Mouse (Mus musculus) lung, embryonic 15.5 days (tissue): Measurements from ENCODE around the gene Preb. TPM values are rescaled to one million over a fixed set of nuclear protein-coding genes. Genes with fewer than 3 reads are reported as not detected.

Source experiments
- ATAC-seq: fragments of 200-750 bp; cut with Nextera tagmentation; 2 replicates; pipeline ENCODE4 v1.8.0; 2017; ENCODE audit warnings: moderate number of reproducible peaks, borderline replicate concordance; ENCODE audit not compliant: low FRiP score, low TSS enrichment; ENCODE audit errors: extremely low read depth
- H3K27ac ChIP-seq: fragments of 300-500 bp; sonication (generic); 2 replicates; pipeline ENCODE4 v1.5.1; 2015; ENCODE audit warnings: moderate library complexity, mild to moderate bottlenecking, inconsistent platforms
- H3K27me3 ChIP-seq: fragments of 300-500 bp; sonication (generic); 2 replicates; pipeline ENCODE4 v1.6.1; 2015; ENCODE audit warnings: inconsistent platforms
- H3K36me3 ChIP-seq: fragments of 300-500 bp; sonication (generic); 2 replicates; pipeline ENCODE4 v1.6.1; 2015; ENCODE audit warnings: inconsistent platforms
- H3K4me1 ChIP-seq: fragments of 300-500 bp; sonication (generic); 2 replicates; pipeline ENCODE4 v1.6.1; 2015; ENCODE audit warnings: inconsistent platforms
- H3K4me2 ChIP-seq: fragments of 300-500 bp; sonication (generic); 2 replicates; pipeline ENCODE4 v1.6.1; 2015; ENCODE audit warnings: inconsistent platforms, mild to moderate bottlenecking, moderate library complexity
- H3K4me3 ChIP-seq: fragments of 300-500 bp; sonication (generic); 2 replicates; pipeline ENCODE4 v1.5.1; 2015; ENCODE audit warnings: mild to moderate bottlenecking, inconsistent platforms
- H3K9ac ChIP-seq: fragments of 300-500 bp; sonication (generic); 2 replicates; pipeline ENCODE4 v1.6.1; 2015; ENCODE audit warnings: inconsistent platforms
- H3K9me3 ChIP-seq: fragments of 300-500 bp; sonication (generic); 2 replicates; pipeline ENCODE4 v1.6.1; 2016; ENCODE audit warnings: inconsistent platforms
- WGBS: fragments of 180-500 bp; shearing (Covaris S2); methylation state at CpG from one replicate; pipeline ENCODE4 v1.1.7; 2015; 5-methylcytosine and 5-hydroxymethylcytosine counted together
- polyA plus RNA-seq: library from polyadenylated mRNA; unstranded; fragments of >200 nt; fragmentation: Nextera tagmentation; extraction: Ambion mirVana; gene quantifications from 2 replicates; pipeline ENCODE4 v1.2.1, GENCODE M21; 2015

Preb gene
- polyA plus RNA-seq, 1 experiment from 2014 or later: 135 TPM

GRCm38 (mm10) chr5:30910481-30910880, 49.7 kb downstream of the Preb start:
- Histone ChIP-seq H3K27me3 (no peaks in the 10 kb centered on the region), H3K36me3 (peaks cover 7% of the 10 kb centered on the region), H3K4me2 (no peak overlapping the region), H3K4me1 (peaks cover 56% of the 10 kb centered on the region), H3K27ac (0 out of 2 replicates have a peak overlapping the region, but pooled peaks have one; percentile 16), H3K9me3 (no peaks in the 10 kb centered on the region), H3K4me3 (no peak overlapping the region), H3K9ac (no peak overlapping the region)
- ATAC-seq: no peak

GRCm38 (mm10) chr5:30909863-30910262, 50.3 kb downstream of the Preb start:
- Histone ChIP-seq H3K27ac (peak overlapping the region; percentile 95), H3K9me3 (no peaks in the 10 kb centered on the region), H3K4me3 (no peak overlapping the region), H3K27me3 (no peaks in the 10 kb centered on the region), H3K4me1 (peaks cover 55% of the 10 kb centered on the region), H3K9ac (no peak overlapping the region), H3K36me3 (peaks cover 13% of the 10 kb centered on the region), H3K4me2 (no peak overlapping the region)
- ATAC-seq: no peak
- 76% methylated on average over 7 of the region's 7 CpGs for WGBS

GRCm38 (mm10) chr5:30909300-30909659, 50.9 kb downstream of the Preb start:
- no peak overlapping the region for H3K4me2 ChIP-seq
- H3K9me3 ChIP-seq: no peaks in the 10 kb centered on the region
- 22% methylated on average over 7 of the region's 7 CpGs for WGBS
- no peaks in the 10 kb centered on the region for H3K27me3 ChIP-seq
- H3K9ac ChIP-seq: 0 out of 2 replicates have a peak overlapping the region, but pooled peaks have one; percentile 1
- peaks cover 19% of the 10 kb centered on the region for H3K36me3 ChIP-seq
- no peak for ATAC-seq
- H3K27ac ChIP-seq: peak overlapping the region; percentile 95
- H3K4me3 ChIP-seq: no peak overlapping the region
- H3K4me1 ChIP-seq: peaks cover 55% of the 10 kb centered on the region

- ATAC-seq: peak; percentile 35
- no peaks in the 10 kb centered on the region for H3K9me3 ChIP-seq
- H3K4me1 ChIP-seq: peaks cover 55% of the 10 kb centered on the region
- peak overlapping the region; percentile 84 for H3K9ac ChIP-seq
- H3K27me3 ChIP-seq: no peaks in the 10 kb centered on the region
- H3K36me3 ChIP-seq: peaks cover 25% of the 10 kb centered on the region
- peak overlapping the region; percentile 86 for H3K4me3 ChIP-seq
- WGBS: 26% methylated on average over 13 of the region's 13 CpGs
- peak overlapping the region; percentile 88 for H3K4me2 ChIP-seq
- peak overlapping the region; percentile 95 for H3K27ac ChIP-seq
Observed at GRCm38 (mm10) chr5:30908426-30909299, 51.5 kb downstream of the Preb start.

- Histone ChIP-seq H3K4me2 (peak within 1 kb of the TSS; percentile 88), H3K4me1 (peaks cover 58% of the 10 kb centered on the region), H3K9ac (peak within 1 kb of the TSS; percentile 84), H3K27ac (peak within 1 kb of the TSS; percentile 95), H3K27me3 (no peaks in the 10 kb centered on the region), H3K9me3 (no peaks in the 10 kb centered on the region), H3K36me3 (peaks cover 36% of the 10 kb centered on the region), H3K4me3 (peak within 1 kb of the TSS; percentile 86)
- WGBS: under 1% methylated on average over 58 of the region's 58 CpGs
- ATAC-seq: peak; percentile 94
Observed at GRCm38 (mm10) chr5:30907413-30908059, 52.6 kb downstream of the Preb start, which contains the start of gene Ost4. TSS of gene Ost4 (minus strand) at chr5:30907788.

GRCm38 (mm10) chr5:30901860-30902259, 58.3 kb downstream of the Preb start:
- H3K9ac ChIP-seq: no peak overlapping the region
- H3K27me3 ChIP-seq: no peaks in the 10 kb centered on the region
- H3K36me3 ChIP-seq: peaks cover 71% of the 10 kb centered on the region
- H3K4me1 ChIP-seq: peaks cover 29% of the 10 kb centered on the region
- 87% methylated on average over 5 of the region's 5 CpGs for WGBS
- H3K4me2 ChIP-seq: no peak overlapping the region
- ATAC-seq: no peak
- no peak overlapping the region for H3K27ac ChIP-seq
- no peaks in the 10 kb centered on the region for H3K9me3 ChIP-seq
- H3K4me3 ChIP-seq: no peak overlapping the region

Other genes with a start within 250 kb of the Preb start
- 4.8 and 5.3 TPM in 2 replicates for gene Dpysl5, start 248.8 kb downstream of the Preb start, polyA plus RNA-seq
- 19.4 and 21.7 TPM in 2 replicates for gene Mapre3, start 145.7 kb downstream of the Preb start, polyA plus RNA-seq
- gene Tmem214, start 92.3 kb downstream of the Preb start, polyA plus RNA-seq: 78.4 and 79.8 TPM in 2 replicates
- gene Agbl5, start 71.7 kb downstream of the Preb start, polyA plus RNA-seq: 20.4 and 21.0 TPM in 2 replicates
- gene Ost4, start 52.6 kb downstream of the Preb start, polyA plus RNA-seq: 421 and 449 TPM in 2 replicates
- gene Emilin1, start 47.0 kb downstream of the Preb start, polyA plus RNA-seq: 228 and 233 TPM in 2 replicates
- gene Khk, start 38.9 kb downstream of the Preb start, polyA plus RNA-seq: 11.8 and 14.6 TPM in 2 replicates
- gene Cgref1, start 14.8 kb downstream of the Preb start, polyA plus RNA-seq: 2.3 and 2.4 TPM in 2 replicates
- gene Tcf23, start 8.3 kb upstream of the Preb start, polyA plus RNA-seq: 0.29 and 0.35 TPM in 2 replicates
- 149 and 154 TPM in 2 replicates for gene Atraid, start 88.0 kb upstream of the Preb start, polyA plus RNA-seq
- 7.8 and 8.1 TPM in 2 replicates for gene Slc5a6, start 88.6 kb upstream of the Preb start, polyA plus RNA-seq
- 27.5 and 29.6 TPM in 2 replicates for gene Cad, start 94.4 kb upstream of the Preb start, polyA plus RNA-seq
- gene Dnajc5g, start 145.9 kb upstream of the Preb start, polyA plus RNA-seq: not detected in 2 replicates
- gene Slc30a3, start 147.9 kb upstream of the Preb start, polyA plus RNA-seq: 0.25 and 0.29 TPM in 2 replicates
- gene Trim54, start 156.4 kb upstream of the Preb start, polyA plus RNA-seq: 0.36 and 0.70 TPM in 2 replicates
- not detected in 2 replicates for gene Ucn, start 178.5 kb upstream of the Preb start, polyA plus RNA-seq
- gene Mpv17, start 193.9 kb upstream of the Preb start, polyA plus RNA-seq: 51.3 and 60.6 TPM in 2 replicates
- gene Gm29609, start 219.6 kb upstream of the Preb start, polyA plus RNA-seq: 1.1 and 1.4 TPM in 2 replicates
- 68.4 and 69.3 TPM in 2 replicates for gene Gtf3c2, start 219.8 kb upstream of the Preb start, polyA plus RNA-seq
- 146 and 147 TPM in 2 replicates for gene Snx17, start 232.9 kb upstream of the Preb start, polyA plus RNA-seq
- 61.2 and 64.3 TPM in 2 replicates for gene Eif2b4, start 233.1 kb upstream of the Preb start, polyA plus RNA-seq
- 8.8 and 9.5 TPM in 2 replicates for gene Zfp513, start 241.9 kb upstream of the Preb start, polyA plus RNA-seq